Mouse (Mus musculus) hindbrain, embryonic 12.5 days (tissue): ENCODE results near the gene Cntn3. TPM values are rescaled to one million over a fixed set of nuclear protein-coding genes. Genes with fewer than 3 reads are reported as not detected.
A peak's percentile ranks its signal among the peaks of the same experiment; 100 is the strongest.

Experiments
- ATAC-seq: fragments of 200-750 bp; cut with Nextera tagmentation; 2 replicates; pipeline ENCODE4 v1.8.0; 2017; ENCODE audit warnings: moderate TSS enrichment; ENCODE audit not compliant: low FRiP score
- H3K27ac ChIP-seq: fragments of 300-500 bp; sonication (generic); 2 replicates; pipeline ENCODE4 v1.5.1; 2016; ENCODE audit warnings: mild to moderate bottlenecking
- H3K27me3 ChIP-seq: fragments of 300-500 bp; sonication (generic); 2 replicates; pipeline ENCODE4 v1.6.1; 2016; ENCODE audit warnings: mild to moderate bottlenecking
- H3K36me3 ChIP-seq: fragments of 300-500 bp; sonication (generic); 2 replicates; pipeline ENCODE4 v1.6.1; 2016; ENCODE audit warnings: mild to moderate bottlenecking
- H3K4me1 ChIP-seq: fragments of 300-500 bp; sonication (generic); 2 replicates; pipeline ENCODE4 v1.6.1; 2016
- H3K4me2 ChIP-seq: fragments of 300-500 bp; sonication (generic); replicated peaks from 2 replicates; pipeline ENCODE4 v1.6.1; 2016; ENCODE audit warnings: mild to moderate bottlenecking
- H3K4me3 ChIP-seq: fragments of 300-500 bp; sonication (generic); 2 replicates; pipeline ENCODE4 v1.5.1; 2016; ENCODE audit warnings: mild to moderate bottlenecking
- H3K9ac ChIP-seq: fragments of 300-500 bp; sonication (generic); 2 replicates; pipeline ENCODE4 v1.6.1; 2016; ENCODE audit warnings: mild to moderate bottlenecking, moderate library complexity
- H3K9me3 ChIP-seq: fragments of 300-500 bp; sonication (generic); replicated peaks from 2 replicates; pipeline ENCODE4 v1.6.1; 2016; ENCODE audit warnings: mild to moderate bottlenecking
- WGBS: fragments of 180-500 bp; shearing (Covaris S2); methylation state at CpG from one replicate; pipeline ENCODE4 v1.1.7; 2016; 5-methylcytosine and 5-hydroxymethylcytosine counted together
- polyA plus RNA-seq: library from polyadenylated mRNA; unstranded; fragments of >200 nt; fragmentation: Nextera tagmentation; extraction: Ambion mirVana; gene quantifications from 2 replicates; pipeline ENCODE4 v1.2.1, GENCODE M21; 2016

The Cntn3 gene
- polyA plus RNA-seq, 1 experiment from 2014 or later, result 2.3 TPM

- no peak overlapping the region for H3K4me3 ChIP-seq
- no peak overlapping the region for H3K9ac ChIP-seq
- no peaks in the 10 kb centered on the region for H3K27me3 ChIP-seq
- no peaks in the 10 kb centered on the region for H3K4me1 ChIP-seq
- 41% methylated on average over 1 of the region's 1 CpGs for WGBS
- H3K4me2 ChIP-seq, result no peak overlapping the region
- H3K27ac ChIP-seq, result no peak overlapping the region
- peak; percentile 38; the same call in 1 of the 2 replicates for ATAC-seq
- no peaks in the 10 kb centered on the region for H3K36me3 ChIP-seq
- H3K9me3 ChIP-seq, result no peaks in the 10 kb centered on the region
These were observed 151.1 kb downstream of the Cntn3 start for GRCm38 (mm10) chr6:102421781-102422180.

DNA sequence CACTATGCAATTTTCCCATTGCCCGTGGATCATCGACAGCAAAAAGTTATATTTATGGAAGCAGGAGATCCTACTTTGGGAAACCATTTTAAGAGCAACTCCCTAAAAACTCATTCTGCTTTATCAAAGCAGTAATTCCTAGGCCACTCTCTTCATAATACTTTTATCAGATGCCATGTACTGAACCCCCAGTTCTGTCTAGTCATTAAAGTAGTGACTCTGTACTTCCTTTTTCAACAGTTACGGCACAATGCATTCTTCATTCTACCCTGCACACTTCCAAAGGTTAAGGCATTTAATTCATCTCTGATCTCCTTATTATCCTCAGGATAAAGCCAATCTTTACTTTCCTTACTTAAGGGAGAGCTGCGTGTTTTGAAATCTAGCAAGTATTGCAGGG is 184.3 kb downstream of the Cntn3 start:
- Histone ChIP-seq H3K27ac (no peak overlapping the region), H3K4me1 (no peaks in the 10 kb centered on the region), H3K9me3 (no peaks in the 10 kb centered on the region), H3K27me3 (no peaks in the 10 kb centered on the region), H3K36me3 (no peaks in the 10 kb centered on the region), H3K4me2 (no peak overlapping the region), H3K9ac (no peak overlapping the region), H3K4me3 (no peak overlapping the region)
- no peak for ATAC-seq
- 87% methylated on average over 4 of the region's 4 CpGs for WGBS

GRCm38 (mm10) chr6:102372112-102372511 is 200.8 kb downstream of the Cntn3 start:
- no peak overlapping the region for H3K4me3 ChIP-seq
- H3K36me3 ChIP-seq, result no peaks in the 10 kb centered on the region
- 6% methylated on average over 1 of the region's 1 CpGs for WGBS
- H3K9me3 ChIP-seq, result no peaks in the 10 kb centered on the region
- no peak overlapping the region for H3K4me2 ChIP-seq
- no peaks in the 10 kb centered on the region for H3K27me3 ChIP-seq
- H3K27ac ChIP-seq, result no peak overlapping the region
- H3K9ac ChIP-seq, result no peak overlapping the region
- 0 out of 2 replicates have a peak, but pooled peaks cover 3% of the 10 kb centered on the region for H3K4me1 ChIP-seq
- no peak; the same call in 1 of the 2 replicates for ATAC-seq

DNA sequence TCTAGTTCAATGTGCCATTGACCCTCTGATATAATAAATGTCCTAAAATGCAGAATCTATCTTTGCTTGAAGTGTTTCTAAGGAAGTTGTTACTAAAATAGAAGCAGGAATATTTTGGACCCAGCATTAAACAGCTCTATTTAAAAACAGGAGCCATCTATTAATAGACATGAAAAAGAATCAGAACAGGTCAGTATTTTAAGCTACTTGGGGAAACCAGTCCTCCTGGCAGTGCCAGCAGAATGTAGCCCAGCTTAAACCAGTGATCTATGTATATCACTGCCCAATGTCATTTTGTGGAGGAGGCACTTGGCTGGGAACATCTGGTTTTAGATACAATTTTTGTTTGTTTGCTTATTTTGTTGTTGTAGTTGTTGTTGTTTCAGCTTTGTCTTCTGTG is 209.0 kb downstream of the Cntn3 start:
- no peak overlapping the region for H3K4me2 ChIP-seq
- no peaks in the 10 kb centered on the region for H3K9me3 ChIP-seq
- no peak overlapping the region for H3K27ac ChIP-seq
- H3K36me3 ChIP-seq, result no peaks in the 10 kb centered on the region
- no peaks in the 10 kb centered on the region for H3K27me3 ChIP-seq
- no peak overlapping the region for H3K4me3 ChIP-seq
- no peak for ATAC-seq
- no peak overlapping the region for H3K9ac ChIP-seq
- H3K4me1 ChIP-seq, result no peaks in the 10 kb centered on the region

GRCm38 (mm10) chr6:102363291-102363832 is 209.5 kb downstream of the Cntn3 start:
- H3K4me3 ChIP-seq, result no peak overlapping the region
- no peaks in the 10 kb centered on the region for H3K36me3 ChIP-seq
- 92% methylated on average over 3 of the region's 3 CpGs for WGBS
- no peak overlapping the region for H3K9ac ChIP-seq
- no peak for ATAC-seq
- no peaks in the 10 kb centered on the region for H3K27me3 ChIP-seq
- no peak overlapping the region for H3K27ac ChIP-seq
- H3K4me1 ChIP-seq, result no peaks in the 10 kb centered on the region
- H3K9me3 ChIP-seq, result no peaks in the 10 kb centered on the region
- no peak overlapping the region for H3K4me2 ChIP-seq

- no peak overlapping the region for H3K27ac ChIP-seq
- no peaks in the 10 kb centered on the region for H3K36me3 ChIP-seq
- WGBS, result 77% methylated on average over 3 of the region's 3 CpGs
- ATAC-seq, result no peak
- H3K4me2 ChIP-seq, result no peak overlapping the region
- no peaks in the 10 kb centered on the region for H3K27me3 ChIP-seq
- H3K4me1 ChIP-seq, result no peaks in the 10 kb centered on the region
- H3K9ac ChIP-seq, result no peak overlapping the region
- no peak overlapping the region for H3K4me3 ChIP-seq
- H3K9me3 ChIP-seq, result no peaks in the 10 kb centered on the region
These were observed 240.8 kb downstream of the Cntn3 start for GRCm38 (mm10) chr6:102332144-102332543.

DNA sequence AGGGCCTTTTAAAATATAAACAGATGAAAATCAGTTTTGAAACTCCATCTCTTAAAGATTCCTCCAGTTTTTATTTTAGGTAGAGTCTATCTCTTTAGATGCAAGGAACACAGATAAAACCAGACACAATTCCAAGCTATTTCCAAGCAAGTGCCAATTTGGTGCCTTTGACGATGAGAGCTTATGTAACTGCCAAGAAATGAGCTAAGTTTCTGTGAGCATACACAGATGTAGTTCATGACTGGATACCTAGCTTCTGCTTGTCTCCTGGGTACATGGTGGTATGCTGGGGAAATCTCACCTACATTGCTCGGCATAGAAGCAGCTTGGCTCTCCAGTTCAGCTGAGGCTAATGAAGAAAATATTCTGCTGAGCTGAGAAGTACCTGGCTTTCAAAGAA is 246.2 kb downstream of the Cntn3 start:
- H3K9ac ChIP-seq, result no peak overlapping the region
- no peak overlapping the region for H3K27ac ChIP-seq
- H3K36me3 ChIP-seq, result no peaks in the 10 kb centered on the region
- no peak overlapping the region for H3K4me3 ChIP-seq
- no peak overlapping the region for H3K4me2 ChIP-seq
- no peaks in the 10 kb centered on the region for H3K27me3 ChIP-seq
- WGBS, result 88% methylated on average over 2 of the region's 2 CpGs
- H3K4me1 ChIP-seq, result no peaks in the 10 kb centered on the region
- ATAC-seq, result no peak
- no peaks in the 10 kb centered on the region for H3K9me3 ChIP-seq

DNA sequence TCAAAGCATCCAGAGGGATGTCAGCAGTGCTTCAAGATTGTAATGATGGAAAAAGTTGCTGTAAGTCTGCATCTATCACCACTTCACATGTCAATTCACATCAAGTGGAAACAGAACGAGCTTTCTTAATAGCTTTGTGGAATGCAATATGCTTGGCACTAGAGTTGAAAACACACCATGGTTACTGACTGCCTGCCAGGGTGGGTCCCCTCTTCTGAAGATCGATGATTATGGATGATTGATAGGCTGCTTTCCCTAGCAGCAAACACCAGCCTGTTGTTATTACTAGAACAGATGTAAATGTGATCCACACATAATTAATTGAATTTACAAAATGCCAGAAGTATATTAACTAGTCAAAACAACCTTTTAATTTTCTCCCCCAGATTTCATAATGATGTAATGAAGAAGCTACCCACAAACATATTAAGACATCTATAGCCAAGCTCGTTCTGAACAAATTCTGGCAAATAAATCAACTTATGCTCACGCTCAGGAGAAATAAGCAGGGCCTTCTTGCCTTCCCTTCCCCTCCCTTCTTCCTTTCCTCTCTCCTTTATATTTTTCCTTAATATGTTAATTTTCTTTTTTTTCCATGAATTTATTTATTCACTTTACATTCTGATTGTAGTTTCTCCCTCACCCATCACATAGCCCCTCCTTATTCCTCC is 250.2 kb downstream of the Cntn3 start:
- H3K36me3 ChIP-seq, result no peaks in the 10 kb centered on the region
- H3K27ac ChIP-seq, result no peak overlapping the region
- no peak overlapping the region for H3K4me3 ChIP-seq
- 69% methylated on average over 4 of the region's 4 CpGs for WGBS
- no peak for ATAC-seq
- no peak overlapping the region for H3K4me2 ChIP-seq
- H3K9me3 ChIP-seq, result no peaks in the 10 kb centered on the region
- H3K9ac ChIP-seq, result no peak overlapping the region
- H3K27me3 ChIP-seq, result no peaks in the 10 kb centered on the region
- H3K4me1 ChIP-seq, result no peaks in the 10 kb centered on the region

GRCm38 (mm10) chr6:102319755-102320154 is 253.1 kb downstream of the Cntn3 start:
- Histone ChIP-seq H3K36me3 (no peaks in the 10 kb centered on the region), H3K4me3 (no peak overlapping the region), H3K27me3 (no peaks in the 10 kb centered on the region), H3K9ac (no peak overlapping the region), H3K27ac (no peak overlapping the region), H3K9me3 (no peaks in the 10 kb centered on the region), H3K4me2 (no peak overlapping the region), H3K4me1 (no peaks in the 10 kb centered on the region)
- no peak for ATAC-seq
- 58% methylated on average over 3 of the region's 3 CpGs for WGBS

- ATAC-seq, result no peak
These were observed 290.0 kb downstream of the Cntn3 start for GRCm38 (mm10) chr6:102282889-102283288.

GRCm38 (mm10) chr6:102231015-102231414 is 341.9 kb downstream of the Cntn3 start:
- Histone ChIP-seq H3K4me3 (no peak overlapping the region), H3K9ac (no peak overlapping the region), H3K27ac (no peak overlapping the region), H3K9me3 (no peaks in the 10 kb centered on the region), H3K4me2 (no peak overlapping the region), H3K27me3 (no peaks in the 10 kb centered on the region), H3K36me3 (no peaks in the 10 kb centered on the region), H3K4me1 (no peaks in the 10 kb centered on the region)
- WGBS, result 89% methylated on average over 1 of the region's 1 CpGs
- no peak for ATAC-seq

More at GRCm38 (mm10) chr6:102282889-102283288, 290.0 kb downstream of the Cntn3 start:
- H3K27ac ChIP-seq, result no peak overlapping the region
- no peaks in the 10 kb centered on the region for H3K4me1 ChIP-seq
- H3K9ac ChIP-seq, result no peak overlapping the region
- H3K27me3 ChIP-seq, result no peaks in the 10 kb centered on the region
- no peaks in the 10 kb centered on the region for H3K9me3 ChIP-seq
- no peaks in the 10 kb centered on the region for H3K36me3 ChIP-seq
- 75% methylated on average over 2 of the region's 2 CpGs for WGBS
- no peak overlapping the region for H3K4me3 ChIP-seq
- H3K4me2 ChIP-seq, result no peak overlapping the region

- H3K9ac ChIP-seq, result no peak overlapping the region
- H3K4me2 ChIP-seq, result no peak overlapping the region
- no peaks in the 10 kb centered on the region for H3K36me3 ChIP-seq
- no peaks in the 10 kb centered on the region for H3K4me1 ChIP-seq
- H3K9me3 ChIP-seq, result no peaks in the 10 kb centered on the region
- no peaks in the 10 kb centered on the region for H3K27me3 ChIP-seq
- no peak overlapping the region for H3K4me3 ChIP-seq
- H3K27ac ChIP-seq, result no peak overlapping the region
- no peak for ATAC-seq
- WGBS, result 28% methylated on average over 1 of the region's 1 CpGs
These were observed 386.6 kb downstream of the Cntn3 start for GRCm38 (mm10) chr6:102186316-102186715.

DNA sequence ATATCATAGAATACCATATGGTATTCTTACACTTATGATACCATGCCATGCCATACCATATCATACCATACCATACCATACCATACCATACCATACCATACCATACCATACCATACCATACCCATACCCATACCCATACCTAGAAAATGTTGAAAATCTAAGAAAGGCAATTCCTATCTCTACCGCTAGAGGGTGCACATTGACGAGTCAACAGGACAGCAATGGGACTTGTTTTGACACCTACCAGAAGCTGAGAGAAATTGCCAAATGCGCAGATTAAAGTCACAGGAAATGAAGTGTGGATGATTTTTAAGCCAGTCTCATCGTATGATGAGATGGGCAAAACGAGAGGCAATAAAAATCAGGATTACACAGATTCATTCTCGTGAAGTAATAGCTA is 402.0 kb downstream of the Cntn3 start:
- Histone ChIP-seq H3K4me2 (no peak overlapping the region), H3K36me3 (no peaks in the 10 kb centered on the region), H3K27ac (no peak overlapping the region), H3K27me3 (no peaks in the 10 kb centered on the region), H3K4me3 (no peak overlapping the region), H3K9ac (no peak overlapping the region), H3K9me3 (no peaks in the 10 kb centered on the region), H3K4me1 (no peaks in the 10 kb centered on the region)
- ATAC-seq, result no peak
- 41% methylated on average over 6 of the region's 6 CpGs for WGBS
